Mouse (Mus musculus): ENCODE measurements around the gene Cacna1i. TPM values are rescaled to one million over a fixed set of nuclear protein-coding genes. Genes with fewer than 3 reads are reported as not detected.
A peak's percentile ranks its signal among the peaks of the same experiment; 100 is the strongest.

The Cacna1i gene
- polyA plus RNA-seq, 1 experiment from 2014 or later: not detected

GRCm38 (mm10) chr15:80256242-80256641, 30.8 kb upstream of the Cacna1i start:
- Histone ChIP-seq H3K9me3 (replicated peaks; ENCODE audit: control insufficient read depth, low read length) (no peaks in the 10 kb centered on the region), H3K4me1 (ENCODE audit: control insufficient read depth, insufficient read depth, low read length) (peaks cover 37% of the 10 kb centered on the region), H3K36me3 (ENCODE audit: control insufficient read depth, insufficient read depth, low read length) (peaks cover 20% of the 10 kb centered on the region), H3K27me3 (ENCODE audit: control insufficient read depth, insufficient read depth, low read length) (no peaks in the 10 kb centered on the region), H3K27ac (ENCODE audit: low read length) (peak overlapping the region; percentile 99), H3K4me2 (ENCODE audit: low read depth, low read length) (peak overlapping the region; percentile 94), H3K4me3 (replicated peaks; ENCODE audit: low read length) (peak overlapping the region; percentile 100), H3K9ac (ENCODE audit: low read length) (peak overlapping the region; percentile 100)
- WGBS: 2% methylated on average over 16 of the region's 16 CpGs
- no peak for ATAC-seq (ENCODE audit: insufficient read depth, low FRiP score)

GRCm38 (mm10) chr15:80256656-80257601, 30.1 kb upstream of the Cacna1i start:
- Histone ChIP-seq H3K36me3 (ENCODE audit: control insufficient read depth, insufficient read depth, low read length) (peaks cover 14% of the 10 kb centered on the region), H3K4me3 (replicated peaks; ENCODE audit: low read length) (peak overlapping the region; percentile 100), H3K27ac (ENCODE audit: low read length) (peak overlapping the region; percentile 99), H3K9ac (ENCODE audit: low read length) (peak overlapping the region; percentile 100), H3K9me3 (replicated peaks; ENCODE audit: control insufficient read depth, low read length) (no peaks in the 10 kb centered on the region), H3K4me1 (ENCODE audit: control insufficient read depth, insufficient read depth, low read length) (peaks cover 37% of the 10 kb centered on the region), H3K4me2 (ENCODE audit: low read depth, low read length) (peak overlapping the region; percentile 94), H3K27me3 (ENCODE audit: control insufficient read depth, insufficient read depth, low read length) (no peaks in the 10 kb centered on the region)
- WGBS: 45% methylated on average over 12 of the region's 12 CpGs
- no peak for ATAC-seq (ENCODE audit: insufficient read depth, low FRiP score)

- peak overlapping the region; percentile 94 for H3K4me2 ChIP-seq (ENCODE audit: low read depth, low read length)
- peaks cover 39% of the 10 kb centered on the region for H3K4me1 ChIP-seq (ENCODE audit: control insufficient read depth, insufficient read depth, low read length)
- no peaks in the 10 kb centered on the region for H3K27me3 ChIP-seq (ENCODE audit: control insufficient read depth, insufficient read depth, low read length)
- ATAC-seq (ENCODE audit: insufficient read depth, low FRiP score): no peak
- H3K27ac ChIP-seq (ENCODE audit: low read length): peak overlapping the region; percentile 99
- H3K9me3 ChIP-seq (replicated peaks; ENCODE audit: control insufficient read depth, low read length): no peaks in the 10 kb centered on the region
- H3K36me3 ChIP-seq (ENCODE audit: control insufficient read depth, insufficient read depth, low read length): peaks cover 14% of the 10 kb centered on the region
- H3K9ac ChIP-seq (ENCODE audit: low read length): peak overlapping the region; percentile 26; the same call in 1 of the 2 replicates
- 10% methylated on average over 4 of the region's 4 CpGs for WGBS
- H3K4me3 ChIP-seq (replicated peaks; ENCODE audit: low read length): peak overlapping the region; percentile 100
Measured at GRCm38 (mm10) chr15:80257602-80258239, 29.3 kb upstream of the Cacna1i start.

DNA sequence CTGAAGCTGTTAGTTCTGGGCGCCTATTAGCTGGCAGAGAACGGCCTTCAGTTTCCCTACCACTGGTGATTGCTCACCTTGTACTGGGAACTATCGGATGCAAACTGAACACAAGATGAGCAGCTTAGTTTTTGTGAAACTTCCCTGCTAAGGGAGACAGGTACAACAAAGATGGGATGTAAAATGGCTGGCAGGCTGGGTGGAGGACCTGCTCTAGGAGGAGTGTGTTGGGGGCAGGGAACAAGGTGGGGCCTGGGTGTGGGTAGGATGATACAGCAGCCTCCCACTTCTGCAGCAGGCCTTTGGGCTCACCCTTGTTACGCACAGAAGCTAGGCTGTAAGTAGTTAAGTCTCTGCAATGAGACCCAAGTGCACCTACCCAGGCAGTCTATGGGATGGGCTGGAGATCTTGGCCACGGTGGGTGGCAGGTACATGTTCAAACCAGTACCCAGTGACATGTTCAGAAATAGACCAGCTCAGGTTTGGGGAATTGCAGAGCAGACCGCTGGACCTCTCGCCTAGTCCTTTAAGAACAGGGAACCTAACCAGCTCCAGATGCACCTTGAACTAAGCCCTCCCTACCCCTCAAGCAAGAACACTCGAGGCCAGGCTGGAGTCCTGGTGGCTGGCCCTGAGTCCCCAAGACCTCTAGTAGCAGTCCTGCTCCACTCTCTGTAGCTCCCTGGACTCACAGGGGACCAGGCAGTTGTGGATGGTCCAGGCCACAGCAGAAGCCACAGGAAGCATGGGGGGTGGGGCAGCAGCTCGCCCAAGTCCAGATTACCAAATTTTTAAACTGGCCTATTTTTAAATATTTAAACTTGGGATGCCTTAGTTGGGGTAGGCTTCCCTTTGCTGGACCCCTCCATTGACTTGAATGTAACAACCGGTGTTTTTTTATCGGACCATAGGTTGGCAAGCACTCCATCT, 28.5 kb upstream of the Cacna1i start:
- no peak for ATAC-seq (ENCODE audit: insufficient read depth, low FRiP score)
- WGBS: 44% methylated on average over 11 of the region's 11 CpGs
- peak overlapping the region; percentile 26; the same call in 1 of the 2 replicates for H3K9ac ChIP-seq (ENCODE audit: low read length)
- H3K9me3 ChIP-seq (replicated peaks; ENCODE audit: control insufficient read depth, low read length): no peaks in the 10 kb centered on the region
- peak overlapping the region; percentile 94; the same call in 1 of the 2 replicates for H3K4me2 ChIP-seq (ENCODE audit: low read depth, low read length)
- H3K27ac ChIP-seq (ENCODE audit: low read length): peak overlapping the region; percentile 99
- peaks cover 14% of the 10 kb centered on the region for H3K36me3 ChIP-seq (ENCODE audit: control insufficient read depth, insufficient read depth, low read length)
- no peak overlapping the region for H3K4me3 ChIP-seq (replicated peaks; ENCODE audit: low read length)
- peaks cover 44% of the 10 kb centered on the region for H3K4me1 ChIP-seq (ENCODE audit: control insufficient read depth, insufficient read depth, low read length)
- H3K27me3 ChIP-seq (ENCODE audit: control insufficient read depth, insufficient read depth, low read length): no peaks in the 10 kb centered on the region

DNA sequence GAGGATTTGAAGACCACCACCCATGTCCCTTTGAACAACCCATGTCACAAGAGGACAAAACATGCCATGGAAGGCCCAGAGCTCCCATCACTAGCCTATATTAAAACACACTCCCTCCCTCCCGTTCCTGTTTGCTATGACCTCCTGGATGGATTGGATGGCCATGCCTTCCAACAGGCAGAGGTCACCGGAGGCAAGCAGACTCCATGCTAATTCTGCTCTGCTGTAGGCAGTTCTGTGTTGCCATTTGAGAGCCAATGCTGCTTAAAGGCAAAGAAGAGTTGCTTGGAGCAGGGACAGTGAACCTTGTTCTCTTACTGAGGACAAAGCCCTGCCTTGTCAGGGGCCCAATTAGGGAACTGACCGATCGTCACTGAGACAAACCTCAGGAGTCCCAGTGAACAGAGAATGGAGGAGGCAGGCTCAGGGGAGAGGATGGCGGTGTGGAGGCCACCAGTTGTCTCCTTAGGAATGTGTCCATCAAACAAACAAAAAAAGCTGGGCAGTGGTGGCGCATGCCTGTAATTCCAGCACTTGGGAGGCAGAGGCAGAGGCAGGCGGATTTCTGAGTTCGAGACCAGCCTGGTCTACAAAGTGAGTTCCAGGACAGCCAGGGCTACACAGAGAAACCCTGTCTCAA, 27.5 kb upstream of the Cacna1i start:
- Histone ChIP-seq H3K4me2 (ENCODE audit: low read depth, low read length) (no peak overlapping the region), H3K36me3 (ENCODE audit: control insufficient read depth, insufficient read depth, low read length) (peaks cover 14% of the 10 kb centered on the region), H3K9ac (ENCODE audit: low read length) (no peak overlapping the region), H3K27ac (ENCODE audit: low read length) (0 out of 2 replicates have a peak overlapping the region, but pooled peaks have one; percentile 99), H3K27me3 (ENCODE audit: control insufficient read depth, insufficient read depth, low read length) (no peaks in the 10 kb centered on the region), H3K4me3 (replicated peaks; ENCODE audit: low read length) (no peak overlapping the region), H3K4me1 (ENCODE audit: control insufficient read depth, insufficient read depth, low read length) (peaks cover 36% of the 10 kb centered on the region), H3K9me3 (replicated peaks; ENCODE audit: control insufficient read depth, low read length) (no peaks in the 10 kb centered on the region)
- WGBS: 76% methylated on average over 8 of the region's 8 CpGs
- no peak for ATAC-seq (ENCODE audit: insufficient read depth, low FRiP score)

DNA sequence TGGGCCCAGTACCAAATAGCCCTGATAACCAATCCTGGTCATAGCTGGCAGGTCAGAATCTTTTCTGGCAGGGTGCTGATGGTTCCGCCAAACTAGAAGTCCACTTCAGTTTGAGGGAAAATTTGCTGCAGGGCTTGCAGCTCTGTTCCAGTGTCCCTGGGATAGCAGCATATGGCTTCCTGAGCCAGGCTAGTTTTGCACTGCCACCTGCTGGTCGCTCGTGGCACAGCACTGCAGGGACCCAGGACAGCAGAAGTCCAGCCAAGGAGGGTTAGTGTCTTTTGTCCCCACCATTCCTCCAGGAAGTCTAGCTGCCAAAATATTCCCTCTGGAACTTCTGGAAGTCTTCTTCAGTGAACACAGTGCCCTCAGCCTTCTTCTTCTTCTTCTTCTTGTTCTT, 26.4 kb upstream of the Cacna1i start:
- Histone ChIP-seq H3K4me2 (ENCODE audit: low read depth, low read length) (no peak overlapping the region), H3K27ac (ENCODE audit: low read length) (no peak overlapping the region; the same call in 1 of the 2 replicates), H3K36me3 (ENCODE audit: control insufficient read depth, insufficient read depth, low read length) (peaks cover 14% of the 10 kb centered on the region), H3K27me3 (ENCODE audit: control insufficient read depth, insufficient read depth, low read length) (no peaks in the 10 kb centered on the region), H3K4me1 (ENCODE audit: control insufficient read depth, insufficient read depth, low read length) (peaks cover 36% of the 10 kb centered on the region), H3K9me3 (replicated peaks; ENCODE audit: control insufficient read depth, low read length) (no peaks in the 10 kb centered on the region), H3K4me3 (replicated peaks; ENCODE audit: low read length) (no peak overlapping the region), H3K9ac (ENCODE audit: low read length) (no peak overlapping the region)
- ATAC-seq (ENCODE audit: insufficient read depth, low FRiP score): no peak
- 7% methylated on average over 3 of the region's 3 CpGs for WGBS

DNA sequence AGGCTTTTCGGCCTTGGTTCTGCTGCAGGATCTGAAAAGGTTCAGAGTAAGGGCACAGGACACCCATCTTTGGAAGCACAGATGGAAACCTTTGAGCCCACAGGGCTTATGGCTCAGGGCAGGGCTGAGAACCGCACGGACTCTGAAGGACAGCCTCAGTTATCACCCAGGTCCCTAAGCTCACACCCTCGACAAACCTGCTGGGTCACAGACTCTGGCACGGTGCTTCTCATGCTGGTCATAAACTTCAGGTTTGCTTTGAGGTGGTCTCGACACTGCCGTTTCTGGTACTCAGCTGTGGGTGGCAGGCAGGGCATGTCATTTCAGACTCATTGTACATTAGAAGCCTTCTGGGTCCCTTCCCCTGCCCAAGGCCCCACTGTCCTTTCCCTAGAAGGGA, 25.9 kb upstream of the Cacna1i start:
- peaks cover 12% of the 10 kb centered on the region for H3K36me3 ChIP-seq (ENCODE audit: control insufficient read depth, insufficient read depth, low read length)
- no peak overlapping the region for H3K4me2 ChIP-seq (ENCODE audit: low read depth, low read length)
- no peak for ATAC-seq (ENCODE audit: insufficient read depth, low FRiP score)
- no peaks in the 10 kb centered on the region for H3K27me3 ChIP-seq (ENCODE audit: control insufficient read depth, insufficient read depth, low read length)
- peaks cover 36% of the 10 kb centered on the region for H3K4me1 ChIP-seq (ENCODE audit: control insufficient read depth, insufficient read depth, low read length)
- 79% methylated on average over 7 of the region's 7 CpGs for WGBS
- H3K9me3 ChIP-seq (replicated peaks; ENCODE audit: control insufficient read depth, low read length): no peaks in the 10 kb centered on the region
- H3K27ac ChIP-seq (ENCODE audit: low read length): no peak overlapping the region
- H3K9ac ChIP-seq (ENCODE audit: low read length): no peak overlapping the region
- H3K4me3 ChIP-seq (replicated peaks; ENCODE audit: low read length): no peak overlapping the region

Measured in stomach, embryonic 16.5 days (tissue).